Mouse (Mus musculus) megakaryocyte, embryonic 14.5 days (primary cell): Measurements from ENCODE around the gene Arhgap24.

Source experiments
- FLI1 ChIP-seq: IDR thresholded peaks from 2 replicates; pipeline ENCODE4 v1.6.1; 2012; ENCODE audit warnings: low read length, inconsistent platforms, mixed read lengths
- GATA1 ChIP-seq: IDR thresholded peaks from 3 replicates; pipeline ENCODE4 v1.6.1; 2012; ENCODE audit warnings: mixed read lengths, low read length, inconsistent platforms, borderline replicate concordance

DNA sequence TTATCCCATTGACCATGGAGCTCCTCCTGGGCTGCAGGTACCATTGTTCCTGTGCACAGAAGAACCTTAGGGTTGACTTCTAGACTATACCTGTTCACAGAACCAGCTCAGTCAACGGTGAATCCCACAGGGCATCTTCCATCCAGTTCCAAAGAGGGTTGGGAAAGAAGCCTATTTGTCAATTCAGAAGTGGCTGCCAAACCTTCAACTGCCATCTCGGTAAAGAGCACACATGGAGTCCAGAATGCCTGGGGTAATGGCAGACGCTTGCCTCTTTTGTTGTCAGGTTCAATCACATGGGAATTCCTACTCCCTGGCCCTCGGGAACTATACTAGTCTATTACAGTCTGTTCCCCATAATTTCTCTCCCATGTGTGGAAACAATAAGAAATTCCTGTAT, 30.5 kb downstream of the Arhgap24 start:
- no peak for TF ChIP-seq GATA1
- no peak for TF ChIP-seq FLI1
